ENCODE assay signal across 15 mouse cellular contexts in genomic region chr8:72499521-72500284, GRCm38 (mm10). TPM values are rescaled to one million over a fixed set of nuclear protein-coding genes. Genes with fewer than 3 reads are reported as not detected.
DNase-seq lines count a peak whose midpoint lies in the region; ATAC-seq and TF ChIP-seq lines count a peak whose summit lies in the region.
"Had no signal": no experiment of that assay in that cellular context is flagged by ENCODE, and none has a peak within 500 bp of the region (broad histone marks: within the 10 kb centered on the region; RNA-seq: fewer than 3 reads in every experiment).

No protein-coding gene starts in this region.

- no peak overlapping the region for H3K4me3 ChIP-seq in heart, postnatal 0 days (ENCODE audit: low read depth, low read length)
- H3K4me3 ChIP-seq in intestine, postnatal 0 days (ENCODE audit: low read depth, low read length) = no peak overlapping the region
- no peak overlapping the region for H3K4me3 ChIP-seq in hindbrain, embryonic 10.5 days
- H3K4me3 ChIP-seq: forebrain, embryonic 12.5 days; limb, embryonic 13.5 days; liver, embryonic 15.5 days; midbrain, embryonic 15.5 days; stomach, embryonic 15.5 days had no signal

- H3K36me3 ChIP-seq in heart, postnatal 0 days (replicated peaks; ENCODE audit: control insufficient read depth, insufficient read depth, low read length) = peaks cover 23% of the 10 kb centered on the region
- peaks cover 24% of the 10 kb centered on the region for H3K36me3 ChIP-seq in intestine, postnatal 0 days (ENCODE audit: control insufficient read depth, insufficient read depth)
- peaks cover 73% of the 10 kb centered on the region for H3K36me3 ChIP-seq in hindbrain, embryonic 10.5 days

- peak overlapping the region; percentile 95 for H3K27ac ChIP-seq in heart, postnatal 0 days (ENCODE audit: low read depth)
- H3K27ac ChIP-seq in intestine, postnatal 0 days (ENCODE audit: low read depth, low read length) = peak overlapping the region; percentile 63
- H3K27ac ChIP-seq in hindbrain, embryonic 10.5 days = no peak overlapping the region
- H3K27ac ChIP-seq: forebrain, embryonic 12.5 days; limb, embryonic 13.5 days; liver, embryonic 15.5 days; midbrain, embryonic 15.5 days; stomach, embryonic 15.5 days had no signal

- no peak for TF ChIP-seq CTCF in heart, postnatal 0 days (IDR thresholded peaks at IDR 0.05; ENCODE audit: low read depth)
- TF ChIP-seq CTCF in intestine, postnatal 0 days (IDR thresholded peaks at IDR 0.05; ENCODE audit: low read depth) = no peak

- 41% methylated on average over 2 of the region's 2 CpGs for WGBS in heart, postnatal 0 days
- 53% methylated on average over 2 of the region's 2 CpGs for WGBS in intestine, postnatal 0 days
- 88% methylated on average over 2 of the region's 2 CpGs for WGBS in hindbrain, embryonic 10.5 days

- no peaks in the 10 kb centered on the region for H3K27me3 ChIP-seq in heart, postnatal 0 days (ENCODE audit: control insufficient read depth, insufficient read depth, low read length)
- H3K27me3 ChIP-seq in intestine, postnatal 0 days (replicated peaks; ENCODE audit: control insufficient read depth, insufficient read depth, low read length) = no peaks in the 10 kb centered on the region
- H3K27me3 ChIP-seq in hindbrain, embryonic 10.5 days (ENCODE audit: insufficient read depth, poor library complexity, severe bottlenecking) = no peaks in the 10 kb centered on the region
- H3K27me3 ChIP-seq: forebrain, embryonic 12.5 days; limb, embryonic 13.5 days; liver, embryonic 15.5 days; midbrain, embryonic 15.5 days; stomach, embryonic 15.5 days had no signal

- H3K9ac ChIP-seq in heart, postnatal 0 days (replicated peaks; ENCODE audit: low read depth, low read length) = no peak overlapping the region
- H3K9ac ChIP-seq in intestine, postnatal 0 days (ENCODE audit: low read depth, low read length) = no peak overlapping the region
- H3K9ac ChIP-seq: forebrain, embryonic 12.5 days; limb, embryonic 13.5 days; liver, embryonic 15.5 days; midbrain, embryonic 15.5 days; stomach, embryonic 15.5 days had no signal

- no peak overlapping the region for H3K4me2 ChIP-seq in heart, postnatal 0 days (ENCODE audit: low read depth, low read length)
- H3K4me2 ChIP-seq in intestine, postnatal 0 days (replicated peaks; ENCODE audit: low read depth) = no peak overlapping the region
- H3K4me2 ChIP-seq: forebrain, embryonic 12.5 days; limb, embryonic 13.5 days; liver, embryonic 15.5 days; midbrain, embryonic 15.5 days; stomach, embryonic 15.5 days had no signal

- H3K4me1 ChIP-seq in heart, postnatal 0 days (ENCODE audit: control insufficient read depth, insufficient read depth) = peaks cover 48% of the 10 kb centered on the region
- H3K4me1 ChIP-seq in intestine, postnatal 0 days (replicated peaks; ENCODE audit: control insufficient read depth, insufficient read depth, low read length) = peaks cover 4% of the 10 kb centered on the region; the same call in 1 of the 2 replicates
- H3K4me1 ChIP-seq in hindbrain, embryonic 10.5 days (replicated peaks) = 0 out of 2 replicates have a peak, but pooled peaks cover 3% of the 10 kb centered on the region
- H3K4me1 ChIP-seq: stomach, embryonic 15.5 days had no signal

- peak; percentile 69; the same call in 1 of the 2 replicates for TF ChIP-seq EP300 in heart, postnatal 0 days (IDR thresholded peaks at IDR 0.05; ENCODE audit: low read depth)

- DNase-seq in heart, adult 11 months = peak; percentile 98
- peak; percentile 79 to 80 for DNase-seq in heart, adult 9 months (ENCODE audit: low spot score in 2 of 2)
- peak; percentile 80 for DNase-seq in heart, postnatal 0 days (ENCODE audit: low spot score)
- DNase-seq in kidney, adult 9 months = no peak
- DNase-seq in hindbrain, embryonic 10.5 days (ENCODE audit: low spot score) = no peak
- DNase-seq: kidney, postnatal 10 days; lung, postnatal 10 days; thymus, adult 2 months had no signal

- peak; percentile 88 for ATAC-seq in heart, postnatal 0 days (ENCODE audit: insufficient read depth, low read depth)
- peak; percentile 66 for ATAC-seq in intestine, postnatal 0 days
- no peak for ATAC-seq in monocyte, adult 5-6 weeks (replicated peaks; ENCODE audit: insufficient number of reproducible peaks, low FRiP score, low TSS enrichment, poor library complexity, severe bottlenecking)
- ATAC-seq: midbrain, embryonic 15.5 days had no signal

- no peaks in the 10 kb centered on the region for H3K9me3 ChIP-seq in heart, postnatal 0 days (replicated peaks; ENCODE audit: control insufficient read depth, low read length)
- no peaks in the 10 kb centered on the region for H3K9me3 ChIP-seq in intestine, postnatal 0 days (ENCODE audit: control insufficient read depth)
- no peaks in the 10 kb centered on the region for H3K9me3 ChIP-seq in hindbrain, embryonic 10.5 days
- H3K9me3 ChIP-seq: forebrain, embryonic 12.5 days; limb, embryonic 13.5 days; liver, embryonic 15.5 days; midbrain, embryonic 15.5 days; stomach, embryonic 15.5 days had no signal

RNA-seq across cellular contexts. Expression of gene Slc35e1, which starts 7.3 kb away (rescaled TPM):
- total RNA-seq in heart, postnatal 0 days (2014; rRNA removed; ENCODE audit: low replicate concordance) = 34.2 and 35.7 TPM in 2 replicates
- polyA plus RNA-seq in heart, postnatal 0 days (2015; fragmentation: Nextera tagmentation; extraction: Ambion mirVana) = 6.7 and 7.7 TPM in 2 replicates
- 18.1 and 21.8 TPM in 2 replicates for polyA plus RNA-seq in intestine, postnatal 0 days (2015; fragmentation: Nextera tagmentation; extraction: Ambion mirVana)
- 35.6 to 42.2 TPM (median 39.3 TPM) in 3 replicates for total RNA-seq in monocyte, adult 5-6 weeks (2017)
- 19.6 and 21.3 TPM in 2 replicates for polyA plus RNA-seq in hindbrain, embryonic 10.5 days (2016; fragmentation: Nextera tagmentation; extraction: Ambion mirVana)

RNA-seq across cellular contexts. Expression of gene Cherp, which starts 24.7 kb away (rescaled TPM):
- 17.0 and 26.4 TPM in 2 replicates for total RNA-seq in heart, postnatal 0 days (2014; rRNA removed; ENCODE audit: low replicate concordance)
- polyA plus RNA-seq in heart, postnatal 0 days (2015; fragmentation: Nextera tagmentation; extraction: Ambion mirVana) = 15.8 and 16.0 TPM in 2 replicates
- 17.8 and 19.4 TPM in 2 replicates for polyA plus RNA-seq in intestine, postnatal 0 days (2015; fragmentation: Nextera tagmentation; extraction: Ambion mirVana)
- 16.7 to 20.2 TPM (median 18.6 TPM) in 3 replicates for total RNA-seq in monocyte, adult 5-6 weeks (2017)
- 99.1 and 105 TPM in 2 replicates for polyA plus RNA-seq in hindbrain, embryonic 10.5 days (2016; fragmentation: Nextera tagmentation; extraction: Ambion mirVana)

RNA-seq across cellular contexts. Expression of gene Med26, which starts 48.4 kb away (rescaled TPM):
- total RNA-seq in heart, postnatal 0 days (2014; rRNA removed; ENCODE audit: low replicate concordance) = 6.0 and 17.0 TPM in 2 replicates
- 6.2 and 6.6 TPM in 2 replicates for polyA plus RNA-seq in heart, postnatal 0 days (2015; fragmentation: Nextera tagmentation; extraction: Ambion mirVana)
- 6.4 and 7.8 TPM in 2 replicates for polyA plus RNA-seq in intestine, postnatal 0 days (2015; fragmentation: Nextera tagmentation; extraction: Ambion mirVana)
- total RNA-seq in monocyte, adult 5-6 weeks (2017) = 4.2 to 8.0 TPM (median 4.8 TPM) in 3 replicates
- 18.9 and 21.9 TPM in 2 replicates for polyA plus RNA-seq in hindbrain, embryonic 10.5 days (2016; fragmentation: Nextera tagmentation; extraction: Ambion mirVana)

RNA-seq across cellular contexts. Expression of gene 1700030K09Rik, which starts 56.0 kb away (rescaled TPM):
- 2.7 and 10.8 TPM in 2 replicates for total RNA-seq in heart, postnatal 0 days (2014; rRNA removed; ENCODE audit: low replicate concordance)
- 5.7 and 5.9 TPM in 2 replicates for polyA plus RNA-seq in heart, postnatal 0 days (2015; fragmentation: Nextera tagmentation; extraction: Ambion mirVana)
- 3.6 and 3.8 TPM in 2 replicates for polyA plus RNA-seq in intestine, postnatal 0 days (2015; fragmentation: Nextera tagmentation; extraction: Ambion mirVana)
- 1.2 to 3.6 TPM (median 3.4 TPM) in 3 replicates for total RNA-seq in monocyte, adult 5-6 weeks (2017)
- 14.3 and 15.5 TPM in 2 replicates for polyA plus RNA-seq in hindbrain, embryonic 10.5 days (2016; fragmentation: Nextera tagmentation; extraction: Ambion mirVana)

RNA-seq across cellular contexts. Expression of gene Calr3, which starts 56.0 kb away (rescaled TPM):
- 0.58 TPM in 1 of 2 replicates, not detected in the other for total RNA-seq in heart, postnatal 0 days (2014; rRNA removed; ENCODE audit: low replicate concordance)
- 2.9 and 3.2 TPM in 2 replicates for polyA plus RNA-seq in heart, postnatal 0 days (2015; fragmentation: Nextera tagmentation; extraction: Ambion mirVana)
- polyA plus RNA-seq in intestine, postnatal 0 days (2015; fragmentation: Nextera tagmentation; extraction: Ambion mirVana) = 0.46 and 0.55 TPM in 2 replicates
- total RNA-seq in monocyte, adult 5-6 weeks (2017) = 0.64 TPM in 1 of 3 replicates, not detected in the others
- 0.80 and 1.6 TPM in 2 replicates for polyA plus RNA-seq in hindbrain, embryonic 10.5 days (2016; fragmentation: Nextera tagmentation; extraction: Ambion mirVana)

Comparison
In these comparisons a context has a peak if more than half of its experiments do, and no peak if none do; other contexts are left out.
1. DNase-seq: peak in heart, adult 11 months (single experiment), heart, adult 9 months (2 of 2) and heart, postnatal 0 days (single experiment); none in kidney, adult 9 months (single experiment) and hindbrain, embryonic 10.5 days (single experiment).